ENCODE assay signal across 15 mouse cellular contexts in genomic region chr5:35596169-35597160, GRCm38 (mm10). TPM values are rescaled to one million over a fixed set of nuclear protein-coding genes. Genes with fewer than 3 reads are reported as not detected.
A peak's percentile ranks its signal among the peaks of the same experiment; 100 is the strongest.
DNase-seq lines count a peak whose midpoint lies in the region; ATAC-seq and TF ChIP-seq lines count a peak whose summit lies in the region.
"Had no signal": no experiment of that assay in that cellular context is flagged by ENCODE, and none has a peak within 500 bp of the region (broad histone marks: within the 10 kb centered on the region; RNA-seq: fewer than 3 reads in every experiment).

No protein-coding gene starts in this region.

- H3K9ac ChIP-seq in embryonic facial prominence, embryonic 14.5 days (ENCODE audit: low read depth, low read length): no peak overlapping the region
- H3K9ac ChIP-seq in limb, embryonic 13.5 days: 0 out of 2 replicates have a peak overlapping the region, but pooled peaks have one; percentile 5
- no peak overlapping the region for H3K9ac ChIP-seq in stomach, postnatal 0 days (ENCODE audit: low read length)
- H3K9ac ChIP-seq: liver, embryonic 12.5 days; midbrain, embryonic 13.5 days; neural tube, embryonic 13.5 days had no signal

- no peak for DNase-seq in embryonic facial prominence, embryonic 14.5 days (ENCODE audit: low spot score)
- no peak for DNase-seq in embryonic facial prominence, embryonic 10.5 days (ENCODE audit: low spot score)
- no peak for DNase-seq in limb, embryonic 10.5 days (ENCODE audit: low spot score)
- peak; percentile 70 for DNase-seq in lung, postnatal 25 days (ENCODE audit: low spot score)
- no peak for DNase-seq in stomach, postnatal 0 days (ENCODE audit: low spot score)
- DNase-seq in adrenal gland, adult 18-20 months (ENCODE audit: low spot score in 2 of 2): no peak
- DNase-seq in urinary bladder, postnatal 36 days (ENCODE audit: low spot score in 2 of 2): no peak

- H3K4me2 ChIP-seq in embryonic facial prominence, embryonic 14.5 days (ENCODE audit: low read depth, low read length): no peak overlapping the region
- H3K4me2 ChIP-seq in limb, embryonic 13.5 days (replicated peaks): no peak overlapping the region
- no peak overlapping the region for H3K4me2 ChIP-seq in stomach, postnatal 0 days (replicated peaks; ENCODE audit: low read depth)
- H3K4me2 ChIP-seq: liver, embryonic 12.5 days; midbrain, embryonic 13.5 days; neural tube, embryonic 13.5 days had no signal

- H3K4me1 ChIP-seq in embryonic facial prominence, embryonic 14.5 days (ENCODE audit: control insufficient read depth, insufficient read depth, low read length): no peaks in the 10 kb centered on the region
- H3K4me1 ChIP-seq in embryonic facial prominence, embryonic 10.5 days: no peaks in the 10 kb centered on the region
- no peaks in the 10 kb centered on the region for H3K4me1 ChIP-seq in limb, embryonic 13.5 days
- peaks cover 2% of the 10 kb centered on the region; the same call in 1 of the 2 replicates for H3K4me1 ChIP-seq in limb, embryonic 10.5 days
- no peaks in the 10 kb centered on the region for H3K4me1 ChIP-seq in stomach, postnatal 0 days (replicated peaks; ENCODE audit: control insufficient read depth, insufficient read depth)
- H3K4me1 ChIP-seq: forebrain, embryonic 10.5 days; liver, embryonic 12.5 days; midbrain, embryonic 13.5 days; neural tube, embryonic 13.5 days had no signal

- 78% methylated on average over 18 of the region's 18 CpGs for WGBS in embryonic facial prominence, embryonic 14.5 days
- 85% methylated on average over 18 of the region's 18 CpGs for WGBS in embryonic facial prominence, embryonic 10.5 days
- 84% methylated on average over 18 of the region's 18 CpGs for WGBS in limb, embryonic 13.5 days
- 89% methylated on average over 18 of the region's 18 CpGs for WGBS in limb, embryonic 10.5 days
- 56% methylated on average over 18 of the region's 18 CpGs for WGBS in stomach, postnatal 0 days

- H3K27ac ChIP-seq in embryonic facial prominence, embryonic 14.5 days (replicated peaks; ENCODE audit: low read depth, low read length): no peak overlapping the region
- H3K27ac ChIP-seq in embryonic facial prominence, embryonic 10.5 days (replicated peaks): no peak overlapping the region
- no peak overlapping the region for H3K27ac ChIP-seq in limb, embryonic 13.5 days
- H3K27ac ChIP-seq in limb, embryonic 10.5 days: no peak overlapping the region
- peak overlapping the region; percentile 49 for H3K27ac ChIP-seq in stomach, postnatal 0 days (replicated peaks)
- H3K27ac ChIP-seq: forebrain, embryonic 10.5 days; heart, adult 2 months; hindbrain, postnatal 0 days; liver, embryonic 12.5 days; midbrain, embryonic 13.5 days; neural tube, embryonic 13.5 days had no signal

- H3K9me3 ChIP-seq in embryonic facial prominence, embryonic 14.5 days (ENCODE audit: control insufficient read depth, low read length): no peaks in the 10 kb centered on the region
- H3K9me3 ChIP-seq in embryonic facial prominence, embryonic 10.5 days: 0 out of 2 replicates have a peak, but pooled peaks cover 2% of the 10 kb centered on the region
- peaks cover 9% of the 10 kb centered on the region; the same call in 1 of the 2 replicates for H3K9me3 ChIP-seq in limb, embryonic 13.5 days
- no peaks in the 10 kb centered on the region for H3K9me3 ChIP-seq in limb, embryonic 10.5 days (replicated peaks)
- no peaks in the 10 kb centered on the region for H3K9me3 ChIP-seq in stomach, postnatal 0 days (ENCODE audit: control insufficient read depth, low read length)
- H3K9me3 ChIP-seq: forebrain, embryonic 10.5 days; midbrain, embryonic 13.5 days; neural tube, embryonic 13.5 days had no signal

- ATAC-seq in embryonic facial prominence, embryonic 14.5 days (ENCODE audit: low read depth): 0 out of 2 replicates have a peak, but pooled peaks have one; percentile 16
- ATAC-seq in limb, embryonic 13.5 days (ENCODE audit: low FRiP score, low read depth): no peak
- ATAC-seq in stomach, postnatal 0 days (ENCODE audit: low FRiP score, low TSS enrichment): 0 out of 2 replicates have a peak, but pooled peaks have one; percentile 28
- ATAC-seq: liver, embryonic 12.5 days had no signal

- TF ChIP-seq EP300 in stomach, postnatal 0 days (optimal IDR thresholded peaks at IDR 0.05): no peak

- H3K36me3 ChIP-seq in embryonic facial prominence, embryonic 14.5 days (ENCODE audit: control insufficient read depth, insufficient read depth, low read length): peaks cover 49% of the 10 kb centered on the region
- H3K36me3 ChIP-seq in embryonic facial prominence, embryonic 10.5 days (replicated peaks): peaks cover 58% of the 10 kb centered on the region
- peaks cover 70% of the 10 kb centered on the region for H3K36me3 ChIP-seq in limb, embryonic 13.5 days
- H3K36me3 ChIP-seq in limb, embryonic 10.5 days: peaks cover 40% of the 10 kb centered on the region
- H3K36me3 ChIP-seq in stomach, postnatal 0 days (ENCODE audit: control insufficient read depth, insufficient read depth, low read length): peaks cover 10% of the 10 kb centered on the region

- no peak for TF ChIP-seq CTCF in stomach, postnatal 0 days (IDR thresholded peaks at IDR 0.05; ENCODE audit: low read depth)

- no peak overlapping the region for H3K4me3 ChIP-seq in embryonic facial prominence, embryonic 14.5 days (ENCODE audit: low read depth, low read length)
- H3K4me3 ChIP-seq in embryonic facial prominence, embryonic 10.5 days: no peak overlapping the region
- no peak overlapping the region for H3K4me3 ChIP-seq in limb, embryonic 13.5 days
- no peak overlapping the region for H3K4me3 ChIP-seq in limb, embryonic 10.5 days
- no peak overlapping the region for H3K4me3 ChIP-seq in stomach, postnatal 0 days (ENCODE audit: low read depth, low read length)
- H3K4me3 ChIP-seq: forebrain, embryonic 10.5 days; heart, adult 2 months; liver, embryonic 12.5 days; midbrain, embryonic 13.5 days; neural tube, embryonic 13.5 days had no signal

- H3K27me3 ChIP-seq in embryonic facial prominence, embryonic 14.5 days (replicated peaks; ENCODE audit: control insufficient read depth, insufficient read depth, low read length): no peaks in the 10 kb centered on the region
- no peaks in the 10 kb centered on the region for H3K27me3 ChIP-seq in embryonic facial prominence, embryonic 10.5 days (replicated peaks; ENCODE audit: low read depth, poor library complexity, severe bottlenecking)
- no peaks in the 10 kb centered on the region for H3K27me3 ChIP-seq in limb, embryonic 13.5 days
- no peaks in the 10 kb centered on the region for H3K27me3 ChIP-seq in limb, embryonic 10.5 days (ENCODE audit: low read depth, poor library complexity, severe bottlenecking)
- H3K27me3 ChIP-seq in stomach, postnatal 0 days (ENCODE audit: control insufficient read depth, insufficient read depth, low read length): no peaks in the 10 kb centered on the region
- H3K27me3 ChIP-seq: liver, embryonic 12.5 days; midbrain, embryonic 13.5 days; neural tube, embryonic 13.5 days; Patski had no signal

RNA-seq across cellular contexts. Expression of gene Acox3, which starts 13.6 kb away (rescaled TPM):
- polyA plus RNA-seq in embryonic facial prominence, embryonic 14.5 days (2014; fragmentation: Nextera tagmentation; extraction: Ambion mirVana): 11.8 and 13.4 TPM in 2 replicates
- 10.9 and 11.0 TPM in 2 replicates for polyA plus RNA-seq in embryonic facial prominence, embryonic 10.5 days (2016; fragmentation: Nextera tagmentation; extraction: Ambion mirVana)
- 11.3 and 12.2 TPM in 2 replicates for polyA plus RNA-seq in limb, embryonic 13.5 days (2015; fragmentation: Nextera tagmentation; extraction: Ambion mirVana)
- polyA plus RNA-seq in limb, embryonic 10.5 days (2016; fragmentation: Nextera tagmentation; extraction: Ambion mirVana): 7.3 and 11.5 TPM in 2 replicates
- polyA plus RNA-seq in stomach, postnatal 0 days (2015; fragmentation: Nextera tagmentation; extraction: Ambion mirVana): 9.0 and 9.6 TPM in 2 replicates
- total RNA-seq in adrenal gland, adult 18-20 months (2021): 10 to 100 TPM; 51.0 to 53.6 TPM

RNA-seq across cellular contexts. Expression of gene Trmt44, which starts 21.6 kb away (rescaled TPM):
- polyA plus RNA-seq in embryonic facial prominence, embryonic 14.5 days (2014; fragmentation: Nextera tagmentation; extraction: Ambion mirVana): 6.6 and 7.1 TPM in 2 replicates
- 10.0 and 10.2 TPM in 2 replicates for polyA plus RNA-seq in embryonic facial prominence, embryonic 10.5 days (2016; fragmentation: Nextera tagmentation; extraction: Ambion mirVana)
- polyA plus RNA-seq in limb, embryonic 13.5 days (2015; fragmentation: Nextera tagmentation; extraction: Ambion mirVana): 7.7 and 9.0 TPM in 2 replicates
- polyA plus RNA-seq in limb, embryonic 10.5 days (2016; fragmentation: Nextera tagmentation; extraction: Ambion mirVana): 10.1 and 10.6 TPM in 2 replicates
- polyA plus RNA-seq in stomach, postnatal 0 days (2015; fragmentation: Nextera tagmentation; extraction: Ambion mirVana): 2.9 and 3.2 TPM in 2 replicates
- total RNA-seq in adrenal gland, adult 18-20 months (2021): 1 to 10 TPM; 7.1 to 7.7 TPM
